Mouse (Mus musculus): ENCODE results near the gene Mrpl53.

Gene Mrpl53

GRCm38 (mm10) chr6:83108762-83109668 is at the start of gene Mrpl53:
Gene Mrpl53 (plus strand): TSS chr6:83109040.
- DNase-seq (ENCODE audit: low read depth, low spot score), result peak; percentile 76

GRCm38 (mm10) chr6:83065995-83066394 is 42.8 kb upstream of the Mrpl53 start:
- DNase-seq (ENCODE audit: low read depth, low spot score), result peak; percentile 38

- DNase-seq (ENCODE audit: low read depth, low spot score), result peak; percentile 63
Measured at GRCm38 (mm10) chr6:83066441-83066840, 42.4 kb upstream of the Mrpl53 start.

- peak; percentile 62 for DNase-seq (ENCODE audit: low read depth, low spot score)
Measured at GRCm38 (mm10) chr6:83068221-83068620, 40.6 kb upstream of the Mrpl53 start.

GRCm38 (mm10) chr6:83068706-83069487 is 39.9 kb upstream of the Mrpl53 start:
- DNase-seq (ENCODE audit: low read depth, low spot score), result peak; percentile 47

GRCm38 (mm10) chr6:83069488-83070246 is 39.2 kb upstream of the Mrpl53 start:
- DNase-seq (ENCODE audit: low read depth, low spot score), result peak; percentile 52

GRCm38 (mm10) chr6:83070247-83070310 is 38.8 kb upstream of the Mrpl53 start, which contains the start of gene Tlx2:
Gene Tlx2 (minus strand): TSS chr6:83070293.
- DNase-seq (ENCODE audit: low read depth, low spot score), result no peak

- DNase-seq (ENCODE audit: low read depth, low spot score), result peak; percentile 81
Measured at GRCm38 (mm10) chr6:83070311-83071219, 38.3 kb upstream of the Mrpl53 start.

GRCm38 (mm10) chr6:83071220-83071619 is 37.6 kb upstream of the Mrpl53 start:
- DNase-seq (ENCODE audit: low read depth, low spot score), result peak; percentile 27

GRCm38 (mm10) chr6:83074979-83075378 is 33.9 kb upstream of the Mrpl53 start:
- DNase-seq (ENCODE audit: low read depth, low spot score), result no peak

GRCm38 (mm10) chr6:83077630-83078323 is 31.1 kb upstream of the Mrpl53 start, which contains the start of gene Pcgf1:
Gene Pcgf1 (plus strand): TSS chr6:83077869.
- no peak for DNase-seq (ENCODE audit: low read depth, low spot score)

- DNase-seq (ENCODE audit: low read depth, low spot score), result peak; percentile 98
Measured at GRCm38 (mm10) chr6:83078324-83078858, 30.4 kb upstream of the Mrpl53 start.

GRCm38 (mm10) chr6:83080210-83080609 is 28.6 kb upstream of the Mrpl53 start:
- no peak for DNase-seq (ENCODE audit: low read depth, low spot score)

GRCm38 (mm10) chr6:83083497-83083896 is 25.3 kb upstream of the Mrpl53 start:
- no peak for DNase-seq (ENCODE audit: low read depth, low spot score)

- DNase-seq (ENCODE audit: low read depth, low spot score), result no peak
Measured at GRCm38 (mm10) chr6:83084477-83084876, 24.4 kb upstream of the Mrpl53 start.

GRCm38 (mm10) chr6:83086121-83087035 is 22.5 kb upstream of the Mrpl53 start, which contains the start of gene Lbx2:
Gene Lbx2 (plus strand): TSS chr6:83086367.
- DNase-seq (ENCODE audit: low read depth, low spot score), result peak; percentile 45

- peak; percentile 61 for DNase-seq (ENCODE audit: low read depth, low spot score)
Measured at GRCm38 (mm10) chr6:83087205-83087925, 21.5 kb upstream of the Mrpl53 start.

GRCm38 (mm10) chr6:83087926-83088260 is 20.9 kb upstream of the Mrpl53 start:
- peak; percentile 14 for DNase-seq (ENCODE audit: low read depth, low spot score)
